Mouse (Mus musculus): ENCODE measurements around the gene Sys1.
A peak's percentile ranks its signal among the peaks of the same experiment; 100 is the strongest.

The Sys1 gene

DNA sequence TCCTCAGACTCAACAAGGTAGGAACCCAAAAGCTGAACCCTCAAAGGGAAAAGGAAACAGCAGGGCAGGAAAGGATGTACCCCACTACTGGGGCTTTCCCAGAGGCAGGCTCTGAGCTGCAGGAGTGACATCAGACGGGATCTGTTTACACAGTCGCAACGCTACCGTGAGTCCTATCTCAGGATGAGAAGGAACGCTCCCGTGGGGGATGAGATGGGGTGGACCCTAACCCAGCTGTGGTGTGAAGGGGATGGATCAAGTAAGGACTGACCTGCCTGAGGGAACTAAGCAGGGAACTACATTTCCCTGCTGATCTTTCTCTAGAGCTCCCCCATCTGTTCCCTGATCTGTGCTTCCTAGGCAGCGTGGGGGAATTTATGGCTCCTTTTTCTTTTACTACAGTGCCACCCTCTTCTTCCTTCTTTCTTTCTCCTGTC, at the start of gene Sys1:
Gene Sys1 (plus strand): TSS at position 101 of the 437 bp plus-strand sequence.
- DNase-seq (ENCODE audit: low read depth), result no peak

DNA sequence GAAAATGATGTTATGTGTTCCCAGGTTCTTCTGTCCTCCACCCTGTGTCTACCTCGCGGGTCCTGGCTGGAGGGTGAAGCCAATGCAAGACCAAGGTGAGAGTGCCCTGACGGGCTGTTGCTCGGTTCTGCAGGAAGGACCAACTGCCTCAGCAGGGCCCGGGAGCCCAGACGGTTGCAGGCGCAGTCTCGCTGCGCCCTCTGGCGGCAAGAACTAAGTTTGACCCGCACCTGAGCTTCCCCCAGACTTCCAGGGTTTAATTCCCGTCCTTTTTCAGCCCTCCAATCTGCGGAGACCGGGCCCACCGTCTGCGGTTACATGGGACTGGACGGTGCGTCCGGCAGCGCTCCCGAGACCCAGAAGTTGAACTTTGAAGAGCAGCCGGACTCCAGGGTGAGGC, 49.1 kb upstream of the Sys1 start:
- peak; percentile 46 for DNase-seq (ENCODE audit: low read depth)

DNA sequence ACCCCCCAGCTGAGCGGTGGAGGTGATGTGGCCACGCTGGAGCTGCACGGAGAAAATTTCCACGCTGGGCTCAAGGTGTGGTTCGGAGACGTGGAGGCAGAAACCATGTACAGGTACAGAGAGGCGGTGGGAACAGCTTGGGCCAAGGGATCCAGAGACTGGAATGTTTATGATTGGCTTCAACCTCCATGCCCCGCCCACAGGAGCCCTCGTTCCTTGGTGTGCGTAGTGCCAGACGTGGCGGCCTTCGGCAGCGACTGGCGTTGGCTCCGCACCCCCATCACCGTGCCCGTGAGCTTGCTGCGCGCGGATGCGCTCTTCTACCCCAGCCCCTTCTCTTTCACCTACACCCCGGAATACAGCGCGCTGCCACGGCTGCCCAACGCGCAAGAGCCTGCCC, 42.6 kb upstream of the Sys1 start:
- no peak for DNase-seq (ENCODE audit: low read depth)

DNA sequence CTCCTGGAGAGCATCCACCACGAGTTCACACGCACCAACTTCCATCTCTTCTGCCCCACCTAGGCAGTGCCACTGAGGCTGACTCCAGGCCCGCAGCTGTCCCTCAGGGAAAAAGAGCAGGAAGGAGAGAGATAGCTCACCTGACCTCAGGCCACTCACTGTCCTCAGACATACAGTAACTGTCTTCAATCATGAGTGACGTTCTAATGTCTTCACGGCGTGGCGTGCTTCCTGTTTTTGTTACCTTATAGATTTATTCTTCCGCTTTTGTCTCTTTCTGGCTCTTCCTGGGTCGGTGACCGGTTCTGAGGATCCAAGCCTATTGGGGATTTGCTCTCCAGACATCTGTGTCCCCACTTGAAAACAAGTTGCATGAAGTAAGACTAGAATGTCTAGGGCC, 42.2 kb upstream of the Sys1 start:
- DNase-seq (ENCODE audit: low read depth), result no peak

DNA sequence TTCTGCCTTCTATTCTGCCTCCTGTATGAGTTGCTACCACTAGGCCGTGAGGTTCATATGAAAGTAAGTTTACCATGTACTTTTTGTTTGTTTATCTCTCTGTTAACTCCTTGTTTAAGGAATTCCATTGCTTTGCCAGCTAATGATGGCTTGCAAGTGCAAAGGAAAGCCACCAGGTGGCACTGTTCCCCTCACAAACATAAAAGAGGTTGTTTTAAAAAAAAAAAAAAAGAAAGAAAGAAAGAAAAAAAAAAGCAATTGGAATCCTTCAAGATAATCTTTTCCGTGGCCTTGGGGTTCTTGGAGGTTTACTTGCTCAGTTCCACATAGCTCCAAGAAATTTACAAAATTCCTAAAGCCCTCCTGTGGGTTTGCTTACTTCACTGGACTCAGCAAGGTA, 39.6 kb upstream of the Sys1 start:
- peak; percentile 64 for DNase-seq (ENCODE audit: low read depth)

DNA sequence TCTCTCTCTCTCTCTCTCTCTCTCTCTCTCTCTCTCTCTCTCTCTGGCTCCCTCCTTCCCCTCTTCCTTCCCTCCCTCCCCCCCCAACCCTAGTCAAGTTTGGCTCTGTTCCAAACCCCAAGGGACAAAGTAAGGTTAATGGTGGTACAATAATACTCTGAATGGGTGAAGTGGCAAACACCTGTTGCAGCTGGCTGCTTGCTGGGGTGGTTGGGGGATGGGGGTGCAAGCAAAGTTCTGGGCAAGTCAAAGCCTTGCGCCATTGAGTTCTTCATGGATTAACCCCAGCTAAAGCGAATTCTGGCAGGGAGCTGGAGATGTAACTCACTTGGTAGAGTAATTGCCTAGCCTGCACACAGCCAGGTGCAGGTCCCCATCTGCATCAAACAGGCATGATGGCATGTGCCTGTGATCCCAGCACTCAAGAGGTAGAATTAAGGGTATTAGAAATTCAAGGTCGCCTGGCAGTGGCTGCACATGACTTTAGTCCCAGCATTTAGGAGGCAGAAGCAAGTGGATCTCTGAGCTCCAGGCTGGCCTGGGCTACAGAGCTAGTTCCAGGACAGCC, 38.4 kb upstream of the Sys1 start:
- DNase-seq (ENCODE audit: low read depth), result no peak

DNA sequence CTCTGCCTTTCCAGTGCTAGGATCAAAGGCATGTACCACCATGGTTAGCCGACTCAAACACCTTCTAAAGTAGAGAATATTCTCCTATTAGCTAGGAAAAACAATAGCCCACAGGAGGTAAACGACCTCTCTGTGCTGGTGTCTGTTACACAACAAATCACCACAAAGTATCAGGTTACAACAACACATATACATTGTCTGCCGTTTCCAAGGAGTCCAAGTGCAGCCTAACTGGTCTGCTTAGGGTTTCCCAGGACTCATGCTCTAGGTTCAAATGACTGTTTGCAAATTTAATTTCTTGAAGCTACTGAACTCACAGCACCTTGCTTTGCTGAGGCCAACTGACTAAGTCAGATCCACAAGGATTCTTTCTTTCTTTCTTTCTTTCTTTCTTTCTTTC, 37.3 kb upstream of the Sys1 start:
- DNase-seq (ENCODE audit: low read depth), result peak; percentile 49

DNA sequence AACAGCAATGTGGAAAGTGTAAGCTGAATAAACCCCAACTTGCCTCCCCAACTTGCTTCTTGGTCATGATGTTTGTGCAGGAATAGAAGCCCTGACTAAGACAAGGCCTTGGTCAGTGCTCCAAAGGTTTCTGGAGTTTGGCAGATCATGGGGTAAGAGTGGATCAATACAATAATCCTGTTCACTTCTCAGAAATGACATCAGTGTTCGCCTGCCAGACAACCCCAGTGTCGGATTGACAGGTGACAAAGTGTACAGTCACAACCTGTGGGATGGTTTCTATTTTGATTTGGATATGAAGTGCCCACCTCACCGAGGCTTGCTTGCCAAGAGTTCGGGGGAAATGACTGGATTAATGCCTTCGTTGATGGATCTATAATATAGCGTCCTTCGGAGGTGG, 35.5 kb upstream of the Sys1 start:
- no peak for DNase-seq (ENCODE audit: low read depth)

DNA sequence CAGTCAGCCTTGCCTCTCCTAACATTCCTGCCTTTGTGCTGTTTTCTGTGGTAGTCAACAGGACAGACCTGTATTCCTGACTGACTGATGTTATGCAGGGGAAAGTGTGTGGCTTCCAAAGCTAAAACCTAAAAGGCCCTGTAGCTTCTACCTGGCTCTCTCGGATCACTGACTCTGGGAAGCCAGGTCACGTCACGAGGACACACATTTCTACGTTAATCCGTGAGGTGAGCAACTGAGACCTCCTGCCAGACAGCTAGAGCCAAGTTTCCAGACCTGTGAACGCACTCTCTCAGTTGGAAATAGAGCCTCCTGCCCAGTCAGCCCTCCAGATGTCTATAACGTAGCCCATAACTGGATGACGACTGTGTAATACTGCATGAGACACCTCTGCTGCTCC, 34.8 kb upstream of the Sys1 start:
- DNase-seq (ENCODE audit: low read depth), result no peak

DNA sequence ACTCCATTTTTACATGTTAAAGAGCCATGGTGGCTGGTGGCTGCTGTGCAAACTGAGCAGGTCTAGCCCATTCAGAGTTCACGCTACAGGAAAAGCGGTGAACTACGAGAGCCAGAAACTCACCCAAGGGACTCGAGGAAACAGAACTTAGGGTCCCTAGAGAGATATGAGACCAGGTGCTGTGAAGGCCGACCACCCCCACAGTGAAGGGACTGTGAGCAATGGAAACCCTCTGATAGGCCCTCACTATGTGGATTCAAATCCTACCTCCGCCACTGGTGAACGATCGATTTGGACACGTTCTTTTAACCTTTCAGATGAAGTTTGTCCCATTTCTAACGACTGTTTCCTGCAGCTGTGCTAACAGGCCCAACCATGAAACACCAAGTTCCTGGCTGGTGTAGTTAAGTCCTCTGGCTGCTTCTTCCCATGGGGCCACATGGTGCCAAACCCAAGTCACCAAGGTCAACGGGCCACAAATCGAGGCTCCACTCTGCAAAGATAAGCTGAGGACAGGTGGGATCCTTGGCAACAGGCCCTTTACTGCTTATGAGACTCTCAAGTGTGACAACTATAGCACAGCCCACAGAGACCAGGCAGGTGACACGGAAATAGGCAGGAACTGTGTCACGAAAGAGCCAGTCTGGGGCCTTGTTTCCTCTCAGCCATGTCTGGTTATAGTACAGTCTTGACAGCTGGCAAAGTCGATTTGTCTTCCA, 33.9 kb upstream of the Sys1 start:
- DNase-seq (ENCODE audit: low read depth), result peak; percentile 18

DNA sequence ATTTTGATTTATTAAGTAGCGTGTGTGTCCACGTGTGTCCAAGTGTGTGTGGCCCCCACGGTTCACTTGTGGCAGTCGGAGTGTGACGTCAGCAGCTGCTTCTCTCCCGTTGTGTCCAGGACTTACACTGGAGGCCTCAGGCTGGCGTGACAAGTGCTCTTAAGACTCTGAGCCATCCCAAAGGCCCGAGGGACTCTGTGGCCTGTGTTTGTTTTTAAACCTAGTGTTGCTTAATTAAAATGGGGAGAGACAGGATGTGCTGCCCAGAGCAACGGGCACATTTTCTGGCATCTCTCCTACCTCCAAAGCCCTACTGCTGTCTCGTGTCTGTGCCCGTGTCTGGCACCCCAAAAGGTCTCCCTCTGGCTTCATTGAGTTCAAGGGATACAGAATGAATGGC, 33.3 kb upstream of the Sys1 start:
- DNase-seq (ENCODE audit: low read depth), result no peak

DNA sequence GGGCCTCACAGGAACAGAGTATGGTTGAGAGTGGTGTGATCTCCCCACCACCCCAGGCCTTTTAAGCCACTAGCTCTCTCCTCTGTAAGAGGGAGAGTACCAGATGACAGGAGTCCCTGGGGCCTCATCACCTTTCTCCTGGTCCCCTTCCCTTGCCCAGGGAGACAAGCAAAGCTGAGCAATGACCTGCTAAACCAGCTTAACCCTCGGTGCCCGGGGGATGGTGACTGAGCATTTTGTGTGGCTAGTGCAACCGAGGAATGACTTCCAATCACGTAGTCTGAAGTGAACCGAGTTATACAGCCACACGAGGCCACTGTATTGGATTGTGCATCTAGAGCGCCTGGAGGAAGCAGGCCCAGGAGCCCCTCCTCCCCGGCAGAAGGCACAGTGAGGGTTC, 32.4 kb upstream of the Sys1 start:
- no peak for DNase-seq (ENCODE audit: low read depth)

DNA sequence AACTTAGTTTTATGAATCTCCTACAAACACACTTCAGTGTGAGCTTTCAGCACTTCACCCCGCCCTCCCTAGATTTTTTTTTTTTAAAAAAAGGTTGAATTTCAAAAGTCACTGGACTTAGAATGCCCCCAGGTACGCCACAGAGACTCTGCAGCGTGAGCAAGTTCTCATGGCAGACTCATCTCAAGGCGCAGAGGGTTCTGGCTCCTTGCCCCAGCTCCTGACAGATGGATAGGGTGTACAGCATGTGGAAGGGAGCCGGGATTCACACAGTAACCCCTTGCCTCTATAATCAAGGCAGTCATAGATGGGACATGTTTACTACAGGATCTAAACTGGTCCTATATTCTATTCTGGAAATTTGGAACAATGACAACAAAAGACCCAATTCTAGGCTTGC, 31.4 kb upstream of the Sys1 start:
- DNase-seq (ENCODE audit: low read depth), result no peak

DNA sequence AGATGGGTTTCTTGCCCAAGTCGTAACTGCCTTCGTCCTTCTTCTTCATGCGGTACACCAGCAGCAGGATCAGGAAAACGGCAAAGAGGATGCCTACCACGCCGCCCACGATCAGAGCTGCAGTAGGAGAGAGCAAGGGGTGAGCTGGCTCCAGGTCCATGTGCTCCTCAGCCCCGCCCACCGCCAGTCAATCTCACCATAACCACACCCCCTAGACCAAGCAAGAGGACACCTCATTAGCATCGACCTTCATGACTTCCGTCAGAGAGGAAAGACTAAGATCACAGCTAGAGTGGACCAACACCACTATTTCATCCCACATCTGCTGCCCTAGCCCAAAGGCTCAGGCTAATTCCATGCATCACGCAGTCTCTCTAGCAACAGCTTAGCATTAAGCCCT, 30.6 kb upstream of the Sys1 start:
- DNase-seq (ENCODE audit: low read depth), result no peak

DNA sequence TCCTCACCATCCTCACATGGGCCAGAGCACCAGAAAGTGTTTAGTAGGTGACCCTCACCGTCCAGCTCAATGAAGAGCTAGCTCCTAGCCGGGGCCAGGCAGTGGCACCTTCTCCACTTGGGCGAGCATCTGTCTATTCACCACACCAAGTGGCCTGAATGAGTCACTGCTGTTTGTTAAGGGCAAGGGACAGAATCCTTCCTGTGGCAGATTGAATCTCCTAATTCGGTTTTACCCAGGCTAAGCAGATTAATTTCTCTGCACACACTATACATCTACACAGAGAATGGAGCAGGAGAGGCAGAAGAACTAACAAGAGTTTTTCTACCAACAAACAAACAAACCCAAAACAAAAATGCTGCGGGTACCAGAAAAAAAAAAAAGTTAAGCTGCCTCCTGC, 29.8 kb upstream of the Sys1 start:
- DNase-seq (ENCODE audit: low read depth), result peak; percentile 37

DNA sequence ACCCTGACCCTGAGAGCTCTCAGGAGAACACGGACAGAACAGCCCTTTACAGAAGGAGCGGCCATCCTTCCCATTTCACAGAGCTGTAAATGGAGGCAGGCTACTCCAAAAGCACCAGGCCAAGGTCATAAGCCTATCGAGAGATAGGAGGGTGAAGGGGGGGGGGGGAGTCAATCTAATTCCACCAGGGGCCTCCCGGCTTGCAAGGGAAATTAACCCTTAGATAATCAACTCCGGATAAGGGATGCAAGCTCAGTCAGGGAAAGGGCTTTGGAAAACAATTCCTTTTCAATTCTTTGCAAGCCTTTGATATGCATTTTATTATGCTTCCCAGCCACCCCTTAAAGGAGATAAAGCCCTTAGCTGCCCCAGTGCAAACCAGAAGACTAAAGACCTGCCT, 28.3 kb upstream of the Sys1 start:
- DNase-seq (ENCODE audit: low read depth), result no peak

DNA sequence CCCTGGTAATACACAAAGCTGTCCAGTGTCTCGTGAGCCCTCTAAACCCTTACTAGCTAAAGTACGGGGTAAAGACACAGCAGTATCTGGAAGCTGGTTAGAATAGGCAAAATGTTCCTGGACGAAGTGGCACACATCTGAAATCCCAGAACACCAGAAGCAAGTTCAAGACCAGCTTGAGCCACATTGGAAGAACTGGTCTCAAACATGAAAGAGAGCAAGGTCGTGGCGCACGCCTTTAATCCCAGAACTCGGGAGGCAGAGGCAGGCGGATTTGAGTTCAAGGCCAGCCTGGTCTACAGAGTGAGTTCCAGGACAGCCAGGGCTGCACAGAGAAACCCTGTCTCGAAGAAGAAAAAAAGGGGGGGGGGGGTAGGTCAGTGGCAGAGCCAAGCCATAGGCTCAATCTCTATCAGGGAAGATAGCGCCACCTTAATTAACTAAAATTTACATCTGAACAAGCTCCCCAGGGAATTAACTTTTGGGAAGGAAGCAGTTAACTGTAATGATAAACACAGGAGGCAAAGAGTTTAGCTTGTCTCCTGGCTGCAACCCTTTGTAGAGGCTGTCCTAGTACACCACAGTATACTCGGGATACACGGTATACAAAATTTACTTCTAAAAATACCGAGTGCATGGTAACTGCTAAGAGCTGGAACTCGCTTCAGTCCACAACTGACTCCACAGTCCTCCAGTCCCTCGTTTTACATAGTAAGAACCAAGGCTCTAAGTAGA, 26.7 kb upstream of the Sys1 start:
- no peak for DNase-seq (ENCODE audit: low read depth)

DNA sequence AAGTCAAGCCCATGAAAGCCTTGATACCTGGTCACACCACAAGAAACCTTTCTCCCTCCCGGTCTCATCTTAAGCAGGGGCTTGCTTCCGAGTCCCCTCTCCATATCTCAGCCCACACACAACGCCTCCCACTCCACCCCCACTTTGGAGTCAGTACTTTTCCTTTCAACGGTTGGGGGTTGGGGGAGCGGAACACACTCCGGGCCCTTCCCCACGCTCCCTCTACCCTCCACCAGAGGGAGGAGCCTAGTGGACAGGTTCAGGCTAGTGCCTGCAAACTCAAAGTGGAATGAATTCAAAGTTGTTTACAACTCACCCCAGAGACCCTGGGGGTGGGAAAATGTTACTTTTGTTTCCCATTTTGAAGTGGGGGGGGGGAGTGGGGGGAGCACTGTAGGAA, 26.1 kb upstream of the Sys1 start:
- DNase-seq (ENCODE audit: low read depth), result no peak

DNA sequence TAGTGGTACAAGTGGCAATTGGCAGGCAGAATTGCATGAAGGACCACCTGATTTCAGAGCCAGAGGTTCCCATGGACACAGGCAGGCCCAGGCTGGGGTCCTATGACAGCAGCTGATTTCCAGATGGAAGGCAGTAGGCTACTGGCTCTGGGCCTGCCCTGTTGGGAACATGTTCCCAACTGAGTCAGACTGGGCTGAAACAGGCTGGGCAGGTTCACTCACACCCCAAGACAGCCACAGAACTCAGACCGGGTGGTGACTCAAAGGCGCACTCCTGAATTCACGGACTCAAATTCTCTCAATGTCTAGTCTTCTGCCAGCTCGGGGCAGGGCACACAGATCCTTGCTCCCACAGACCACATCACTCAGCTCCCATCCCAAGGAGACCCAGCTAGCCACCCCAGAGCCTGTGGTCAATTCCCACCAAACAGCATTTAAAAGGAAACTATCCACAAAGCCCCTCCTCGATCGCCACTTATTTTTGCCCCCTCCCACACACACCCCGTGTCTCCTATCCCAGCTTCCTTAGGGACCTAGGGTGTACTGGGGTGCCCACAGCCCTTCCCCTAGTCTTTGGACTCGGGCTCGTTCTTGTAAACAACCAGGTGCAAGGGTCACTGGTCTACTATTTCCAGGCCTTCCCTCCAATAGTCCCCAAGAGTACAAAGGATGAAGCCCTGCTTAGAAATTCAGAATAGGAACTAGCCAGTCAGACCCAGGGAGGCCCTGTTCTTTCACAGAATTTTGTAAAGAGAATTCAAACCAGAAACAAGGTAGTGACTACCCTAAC, 24.9 kb upstream of the Sys1 start:
- no peak for DNase-seq (ENCODE audit: low read depth)

DNA sequence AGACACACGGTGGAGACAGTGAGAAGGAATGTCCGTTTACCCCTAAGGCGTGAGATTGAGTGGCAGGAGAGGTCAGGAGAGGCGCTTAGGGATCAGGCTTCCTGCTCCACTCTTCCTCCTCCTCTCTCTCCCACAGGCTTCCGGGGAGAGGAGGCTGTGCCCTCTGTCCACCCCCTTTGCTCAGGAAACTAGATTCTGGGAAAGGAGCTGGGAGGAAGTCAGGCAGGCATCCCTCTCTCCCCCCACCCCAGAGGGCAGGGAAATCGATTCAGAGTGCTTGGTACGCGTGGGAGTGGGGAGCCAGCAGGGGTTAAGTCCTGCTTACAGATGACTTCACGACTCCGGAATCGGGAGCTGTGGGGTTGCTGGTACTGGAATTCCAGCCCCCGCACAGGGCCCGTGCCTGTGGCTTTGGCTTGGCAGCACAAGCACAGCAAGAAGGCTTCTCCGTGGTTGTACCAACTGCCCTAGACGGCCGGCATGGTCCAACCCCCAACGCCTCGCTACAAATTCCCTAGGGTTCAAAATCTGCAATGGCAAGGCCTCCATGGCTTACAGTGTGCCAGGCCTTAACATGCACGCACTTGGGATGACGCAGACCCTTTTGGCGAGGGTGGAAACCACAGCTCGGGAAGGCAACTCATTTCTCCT, 24.1 kb upstream of the Sys1 start:
- DNase-seq (ENCODE audit: low read depth), result no peak

DNA sequence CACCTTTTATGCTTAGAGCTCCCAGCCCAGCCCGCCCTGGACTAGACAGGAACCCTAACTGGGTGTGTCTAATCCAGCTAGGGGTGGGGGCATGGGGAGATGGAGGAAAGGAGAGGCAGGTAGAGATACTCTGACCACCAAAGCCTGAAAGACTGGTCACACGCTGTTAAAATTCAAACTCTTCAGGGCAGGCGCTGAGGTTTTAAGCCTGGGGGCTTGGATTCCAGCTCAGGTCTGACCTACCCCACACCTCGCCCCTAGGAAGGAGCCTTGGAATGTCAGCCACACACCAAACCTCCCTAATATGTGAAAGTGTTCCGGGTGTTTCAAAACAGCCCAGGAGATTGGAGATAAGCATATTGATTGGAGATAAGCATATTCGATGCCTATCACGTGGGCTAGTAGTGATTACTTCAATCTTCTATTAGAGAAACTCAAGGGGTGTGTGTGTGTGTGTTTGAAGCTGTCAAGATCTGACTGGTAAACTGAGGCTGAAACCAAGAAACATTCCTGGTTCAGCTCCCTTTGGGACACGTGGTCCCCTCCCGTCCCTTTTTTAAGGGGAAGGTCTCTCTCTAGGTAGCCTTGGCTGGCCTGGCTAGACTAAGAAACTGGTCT, 23.4 kb upstream of the Sys1 start:
- DNase-seq (ENCODE audit: low read depth), result no peak

DNA sequence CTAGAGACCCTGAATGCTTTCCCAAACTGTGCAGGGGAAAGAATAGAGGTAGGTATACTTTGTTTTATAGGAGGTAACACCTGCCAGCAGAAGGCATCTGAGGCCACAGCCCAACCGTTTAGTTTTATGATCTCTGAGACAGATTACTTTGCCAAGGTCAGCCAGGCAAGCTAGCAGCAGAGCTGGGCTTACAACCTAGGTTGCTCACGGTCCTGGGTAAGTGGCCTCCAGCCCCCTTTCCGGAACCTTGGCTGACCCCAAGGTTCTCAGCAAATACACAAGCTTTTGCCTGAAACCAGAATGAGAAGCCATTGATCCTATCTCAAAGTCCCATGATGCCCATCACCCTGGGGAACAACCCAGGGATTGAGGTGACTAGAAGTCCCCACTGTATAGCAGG, 22.1 kb upstream of the Sys1 start:
- no peak for DNase-seq (ENCODE audit: low read depth)
